ENCODE assay signal across 8 mouse cellular contexts in genomic region chr5:136201832-136202231, GRCm38 (mm10). TPM values are rescaled to one million over a fixed set of nuclear protein-coding genes. Genes with fewer than 3 reads are reported as not detected.
DNase-seq lines count a peak whose midpoint lies in the region; ATAC-seq lines count a peak whose summit lies in the region.

No protein-coding gene starts in this region.

- ATAC-seq in CD4-positive, CD25-positive, alpha-beta regulatory T cell, adult 4 months = no peak
- peak; percentile 52 for ATAC-seq in forebrain, embryonic 13.5 days
- 0 out of 4 replicates have a peak, but pooled peaks have one; percentile 41 to 42 for ATAC-seq in hematopoietic stem cell, adult 5-6 weeks (replicated peaks in 1 of 2; ENCODE audit: insufficient read depth in 1 of 2, low FRiP score in 2 of 2, low TSS enrichment in 1 of 2, low read depth in 1 of 2, poor library complexity in 2 of 2, severe bottlenecking in 2 of 2)
- peak; percentile 63 for ATAC-seq in megakaryocyte progenitor cell, adult 5-6 weeks (replicated peaks; ENCODE audit: poor library complexity)

- H3K36me3 ChIP-seq in forebrain, embryonic 13.5 days (ENCODE audit: poor library complexity, severe bottlenecking) = peaks cover 4% of the 10 kb centered on the region

- no peaks in the 10 kb centered on the region for H3K9me3 ChIP-seq in forebrain, embryonic 13.5 days (replicated peaks)

- H3K4me2 ChIP-seq in forebrain, embryonic 13.5 days = no peak overlapping the region

- WGBS in forebrain, embryonic 13.5 days = 27% methylated on average over 7 of the region's 7 CpGs

- H3K9ac ChIP-seq in forebrain, embryonic 13.5 days = no peak overlapping the region

- H3K27me3 ChIP-seq in forebrain, embryonic 13.5 days = no peaks in the 10 kb centered on the region

- H3K27ac ChIP-seq in forebrain, embryonic 13.5 days = no peak overlapping the region; the same call in 1 of the 2 replicates

- H3K4me3 ChIP-seq in forebrain, embryonic 13.5 days = no peak overlapping the region

- H3K4me1 ChIP-seq in forebrain, embryonic 13.5 days = peaks cover 15% of the 10 kb centered on the region

- peak; percentile 73 for DNase-seq in CD4-positive, CD25-positive, alpha-beta regulatory T cell, adult 2 months (ENCODE audit: low read depth, low spot score)
- peak; percentile 44 for DNase-seq in c-Kit-positive CD71-positive TER-119-positive erythroid progenitor cells, embryonic 14.5 days (ENCODE audit: low spot score)
- peak; percentile 36 to 65 for DNase-seq in layer of hippocampus, postnatal 25 days (ENCODE audit: extremely low spot score in 1 of 2, low spot score in 1 of 2)
- DNase-seq in right cerebral cortex, postnatal 36 days (ENCODE audit: low spot score in 2 of 2) = peak; percentile 30 to 47

RNA-seq across cellular contexts. Expression of gene Prkrip1, which starts 3.1 kb away (rescaled TPM):
- 10 to 100 TPM; 31.0 to 49.0 TPM for polyA plus RNA-seq in CD4-positive, CD25-positive, alpha-beta regulatory T cell, adult 4 months (2017; shearing (Covaris generic))
- polyA plus RNA-seq in forebrain, embryonic 13.5 days (2015; fragmentation: Nextera tagmentation; extraction: Ambion mirVana) = 64.2 and 74.0 TPM in 2 replicates
- 42.5 and 55.0 TPM in 2 replicates for total RNA-seq in hematopoietic stem cell, adult 5-6 weeks (2017)
- total RNA-seq in layer of hippocampus, postnatal 25 days (2021) = 10 to 100 TPM; 32.8 to 42.6 TPM
- 21.0 and 26.5 TPM in 2 replicates for total RNA-seq in megakaryocyte progenitor cell, adult 5-6 weeks (2015)
- 51.5 and 78.2 TPM in 2 replicates for total RNA-seq in megakaryocyte progenitor cell, adult 5-6 weeks (2017)

RNA-seq across cellular contexts. Expression of gene Orai2, which starts 31.3 kb away (rescaled TPM):
- polyA plus RNA-seq in CD4-positive, CD25-positive, alpha-beta regulatory T cell, adult 4 months (2017; shearing (Covaris generic)) = 10 to 100 TPM; 42.9 to 80.7 TPM
- 17.4 and 21.9 TPM in 2 replicates for polyA plus RNA-seq in forebrain, embryonic 13.5 days (2015; fragmentation: Nextera tagmentation; extraction: Ambion mirVana)
- 25.8 and 26.5 TPM in 2 replicates for total RNA-seq in hematopoietic stem cell, adult 5-6 weeks (2017)
- total RNA-seq in layer of hippocampus, postnatal 25 days (2021) = 100 to 1,000 TPM; 136 to 151 TPM
- 16.4 and 16.7 TPM in 2 replicates for total RNA-seq in megakaryocyte progenitor cell, adult 5-6 weeks (2015)
- 21.2 and 26.9 TPM in 2 replicates for total RNA-seq in megakaryocyte progenitor cell, adult 5-6 weeks (2017)

RNA-seq across cellular contexts. Expression of gene Sh2b2, which starts 44.5 kb away (rescaled TPM):
- polyA plus RNA-seq in CD4-positive, CD25-positive, alpha-beta regulatory T cell, adult 4 months (2017; shearing (Covaris generic)) = under 1 TPM in 1 of 2 experiments, not detected in 1; 0.15 TPM
- polyA plus RNA-seq in forebrain, embryonic 13.5 days (2015; fragmentation: Nextera tagmentation; extraction: Ambion mirVana) = 17.4 and 19.9 TPM in 2 replicates
- total RNA-seq in hematopoietic stem cell, adult 5-6 weeks (2017) = 3.6 and 7.4 TPM in 2 replicates
- 1 to 10 TPM; 5.7 to 6.4 TPM for total RNA-seq in layer of hippocampus, postnatal 25 days (2021)
- 27.8 and 33.0 TPM in 2 replicates for total RNA-seq in megakaryocyte progenitor cell, adult 5-6 weeks (2015)
- 12.1 TPM in 2 replicates for total RNA-seq in megakaryocyte progenitor cell, adult 5-6 weeks (2017)
